Mouse (Mus musculus): ENCODE data around the gene Gm20696.

DNA sequence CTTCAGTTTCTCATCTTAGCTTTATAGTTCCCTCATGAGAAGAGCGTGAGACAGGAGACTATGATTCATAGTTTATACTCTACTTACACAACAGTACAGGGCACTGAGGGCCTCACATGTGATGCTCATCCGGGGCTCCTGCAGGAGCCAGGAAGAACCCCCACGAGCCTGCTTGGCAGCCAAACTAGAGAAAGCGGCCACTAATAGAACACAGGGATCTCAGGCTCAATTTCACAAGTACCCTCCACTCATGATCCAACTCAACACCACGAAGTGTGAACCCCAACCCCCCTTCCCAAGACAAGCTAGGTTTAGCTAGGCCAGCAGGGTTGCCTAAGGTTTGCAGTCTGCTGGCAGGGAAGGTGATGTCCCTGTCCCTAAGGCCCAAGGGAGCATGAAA is 223.1 kb downstream of the Gm20696 start:
- TF ChIP-seq EP300 (IDR thresholded peaks at IDR 0.05; ENCODE audit: insufficient read depth, low read depth, low read length) (no peak), CTCF (IDR thresholded peaks at IDR 0.05; ENCODE audit: low read depth, low read length) (no peak)

Measured in ES-Bruce4 (cell line).